Mouse (Mus musculus): ENCODE measurements at regions not wholly inside any gene's neighbourhood (a gene's known extent, or its start where the extent isn't known, plus 50 kb on each side); places are given as distances from the start of the nearest gene placed in this dataset.

DNA sequence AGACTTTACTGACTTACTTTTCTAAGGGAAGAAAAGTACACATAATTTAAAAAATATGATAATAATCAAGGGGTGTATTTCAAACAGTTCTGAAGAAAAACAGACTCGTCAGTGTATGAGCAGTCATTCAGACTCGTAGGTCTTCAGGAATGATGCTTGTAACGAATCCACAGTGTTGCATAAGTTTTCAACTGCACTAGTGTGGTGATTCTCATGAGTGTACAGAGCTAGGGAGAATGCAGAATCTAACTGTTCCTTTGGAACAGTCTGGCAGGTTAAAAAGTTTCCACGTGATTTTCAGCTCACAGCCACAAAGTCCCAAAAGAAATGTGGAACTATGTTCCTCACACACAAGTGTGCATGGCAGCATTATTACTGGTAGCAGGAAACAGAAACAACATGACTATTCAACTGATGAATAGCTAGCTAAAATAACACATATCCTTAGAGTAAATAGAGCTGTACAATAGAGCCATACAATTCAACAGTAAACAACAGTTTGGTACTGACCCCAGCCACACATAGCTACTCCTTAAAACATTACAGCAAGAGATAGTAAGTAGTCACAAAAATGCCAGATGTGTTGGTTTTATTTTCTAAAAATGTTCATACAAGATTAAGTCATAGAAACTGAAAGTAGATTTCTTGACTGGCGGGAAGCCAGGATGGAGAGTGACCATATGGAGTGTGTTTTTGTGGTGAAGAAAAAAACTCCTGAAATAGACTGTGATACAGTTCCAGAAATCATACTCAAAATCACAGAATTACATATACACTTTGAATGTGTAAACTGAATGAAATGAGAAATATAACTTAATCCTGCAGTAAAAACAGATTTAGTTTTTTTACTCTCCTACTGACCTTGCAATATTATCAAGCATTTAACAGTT lies 713.1 kb downstream of the Epha7 start:
- DNase-seq (ENCODE audit: low read depth, low spot score): no peak

All from ES-CJ7 (cell line).